ENCODE assay signal across 25 mouse cellular contexts in the genomic region with DNA sequence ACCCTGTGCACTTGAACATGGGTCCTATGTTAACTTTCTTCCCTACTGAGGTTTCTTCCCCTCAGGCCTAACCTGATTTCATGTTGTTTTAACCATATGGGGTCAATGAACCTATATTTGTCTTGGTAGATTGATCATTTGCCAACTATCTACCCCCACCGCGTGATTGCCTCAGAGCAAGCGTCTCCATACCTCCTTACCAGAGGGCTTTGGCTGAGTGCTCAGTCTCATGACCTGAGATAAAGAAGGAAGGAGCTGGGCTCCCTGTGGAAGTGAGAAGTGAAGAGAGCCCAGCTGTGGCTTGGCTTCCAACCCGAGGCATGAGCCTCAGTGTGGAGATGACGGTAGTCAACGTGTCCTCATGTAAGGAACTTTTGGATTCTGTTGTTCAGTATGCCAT.
A peak's percentile ranks its signal among the peaks of the same experiment; 100 is the strongest.
DNase-seq lines count a peak whose midpoint lies in the region; ATAC-seq and TF ChIP-seq lines count a peak whose summit lies in the region.
"Had no signal": no experiment of that assay in that cellular context is flagged by ENCODE, and none has a peak within 500 bp of the region (broad histone marks: within the 10 kb centered on the region; RNA-seq: fewer than 3 reads in every experiment).

No protein-coding gene starts in this region.

- no peak overlapping the region for H3K4me2 ChIP-seq in intestine, embryonic 16.5 days (ENCODE audit: low read depth, low read length)
- no peak overlapping the region for H3K4me2 ChIP-seq in intestine, embryonic 15.5 days (replicated peaks)
- H3K4me2 ChIP-seq: embryonic facial prominence, embryonic 13.5 days; limb, embryonic 15.5 days; liver, embryonic 15.5 days; neural tube, embryonic 13.5 days had no signal

- no peaks in the 10 kb centered on the region for H3K79me2 ChIP-seq in heart, adult 2 months (replicated peaks; ENCODE audit: control insufficient read depth, insufficient read depth, low read length)

- no peaks in the 10 kb centered on the region for H3K27me3 ChIP-seq in heart, adult 2 months (ENCODE audit: control insufficient read depth, insufficient read depth, low read length)
- no peaks in the 10 kb centered on the region for H3K27me3 ChIP-seq in intestine, embryonic 16.5 days (replicated peaks; ENCODE audit: control insufficient read depth, insufficient read depth, low read length)
- H3K27me3 ChIP-seq in intestine, embryonic 15.5 days (replicated peaks) = no peaks in the 10 kb centered on the region
- H3K27me3 ChIP-seq in thymus, adult 2 months (ENCODE audit: control insufficient read depth, insufficient read depth, low read length) = no peaks in the 10 kb centered on the region
- H3K27me3 ChIP-seq: CH12.LX; embryonic facial prominence, embryonic 13.5 days; limb, embryonic 15.5 days; liver, embryonic 15.5 days; neural tube, embryonic 13.5 days had no signal

- no peak for TF ChIP-seq CTCF in heart, adult 2 months (IDR thresholded peaks at IDR 0.05)
- TF ChIP-seq CTCF in thymus, adult 2 months (IDR thresholded peaks at IDR 0.05; ENCODE audit: borderline replicate concordance, control insufficient read depth, extremely low read depth, insufficient read depth, low read length, poor library complexity) = no peak

- no peaks in the 10 kb centered on the region for H3K9me3 ChIP-seq in intestine, embryonic 16.5 days (ENCODE audit: control insufficient read depth, low read length)
- no peaks in the 10 kb centered on the region for H3K9me3 ChIP-seq in intestine, embryonic 15.5 days
- H3K9me3 ChIP-seq: embryonic facial prominence, embryonic 13.5 days; limb, embryonic 15.5 days; liver, embryonic 15.5 days; midbrain, embryonic 10.5 days; neural tube, embryonic 13.5 days had no signal

- no peak overlapping the region for H3K4me3 ChIP-seq in heart, adult 2 months
- no peak overlapping the region for H3K4me3 ChIP-seq in intestine, embryonic 16.5 days (ENCODE audit: low read length)
- no peak overlapping the region for H3K4me3 ChIP-seq in intestine, embryonic 15.5 days (replicated peaks)
- H3K4me3 ChIP-seq in thymus, adult 2 months (ENCODE audit: control insufficient read depth, insufficient read depth, low read length) = no peak overlapping the region
- H3K4me3 ChIP-seq: embryonic facial prominence, embryonic 13.5 days; erythroblast, embryonic 14.5 days; gastrocnemius, adult 2 months; limb, embryonic 15.5 days; liver, embryonic 15.5 days; midbrain, embryonic 10.5 days; myocyte; neural tube, embryonic 13.5 days had no signal

- peak; percentile 74 for DNase-seq in heart, adult 11 months
- DNase-seq in heart, adult 2 months = no peak
- peak; percentile 31 for DNase-seq in lung, postnatal 36 days
- DNase-seq in lung, postnatal 14 days = no peak
- DNase-seq in thymus, adult 2 months = no peak
- DNase-seq: adrenal gland, adult 8-10 months; B cell, adult 2 months; gastrocnemius, adult 2 months; kidney, postnatal 10 days; retina, postnatal 1 day; right cerebral cortex, postnatal 25 days; spleen, adult 18-20 months had no signal

- intact Hi-C loops in heart, adult 2 months (cut with DNase I) = no loop called here

- no peak for TF ChIP-seq EP300 in heart, adult 2 months (IDR thresholded peaks at IDR 0.05; ENCODE audit: insufficient read depth, low read depth, low read length)

- no peaks in the 10 kb centered on the region for H3K36me3 ChIP-seq in heart, adult 2 months (ENCODE audit: control insufficient read depth, insufficient read depth, low read length)
- no peaks in the 10 kb centered on the region for H3K36me3 ChIP-seq in intestine, embryonic 16.5 days (ENCODE audit: control insufficient read depth, insufficient read depth, low read length)
- H3K36me3 ChIP-seq in intestine, embryonic 15.5 days = no peaks in the 10 kb centered on the region
- no peaks in the 10 kb centered on the region for H3K36me3 ChIP-seq in thymus, adult 2 months (ENCODE audit: control insufficient read depth, insufficient read depth, low read length)
- H3K36me3 ChIP-seq: embryonic facial prominence, embryonic 13.5 days; G1E; limb, embryonic 15.5 days; liver, embryonic 15.5 days; midbrain, embryonic 10.5 days; neural tube, embryonic 13.5 days had no signal

- no peak for TF ChIP-seq POLR2A in heart, adult 2 months (IDR thresholded peaks at IDR 0.05; ENCODE audit: insufficient read depth, low read depth, low read length)
- TF ChIP-seq POLR2A in thymus, adult 2 months (IDR thresholded peaks at IDR 0.05; ENCODE audit: control insufficient read depth, extremely low read depth, insufficient read depth, low read length, poor library complexity) = no peak

- no peaks in the 10 kb centered on the region; the same call in 1 of the 2 replicates for H3K4me1 ChIP-seq in heart, adult 2 months (ENCODE audit: control insufficient read depth, insufficient read depth, low read length)
- no peaks in the 10 kb centered on the region; the same call in none of the 2 replicates for H3K4me1 ChIP-seq in intestine, embryonic 16.5 days (ENCODE audit: control insufficient read depth, insufficient read depth, low read length)
- peaks cover 5% of the 10 kb centered on the region; the same call in 1 of the 2 replicates for H3K4me1 ChIP-seq in intestine, embryonic 15.5 days (replicated peaks)
- no peaks in the 10 kb centered on the region; the same call in 1 of the 2 replicates for H3K4me1 ChIP-seq in thymus, adult 2 months (replicated peaks; ENCODE audit: control insufficient read depth, insufficient read depth, low read length)
- H3K4me1 ChIP-seq: liver, embryonic 15.5 days had no signal

- no peak overlapping the region; the same call in 1 of the 2 replicates for H3K27ac ChIP-seq in heart, adult 2 months
- no peak overlapping the region for H3K27ac ChIP-seq in intestine, embryonic 16.5 days (ENCODE audit: low read length)
- no peak overlapping the region for H3K27ac ChIP-seq in intestine, embryonic 15.5 days
- no peak overlapping the region for H3K27ac ChIP-seq in thymus, adult 2 months (ENCODE audit: control insufficient read depth, insufficient read depth, low read length)
- H3K27ac ChIP-seq: embryonic facial prominence, embryonic 13.5 days; gastrocnemius, adult 2 months; limb, embryonic 15.5 days; liver, embryonic 15.5 days; midbrain, embryonic 10.5 days; neural tube, embryonic 13.5 days had no signal

- ATAC-seq in intestine, embryonic 16.5 days = peak; percentile 52; the same call in 1 of the 2 replicates
- no peak for ATAC-seq in intestine, embryonic 15.5 days
- ATAC-seq: activated CD4-positive, CD25-positive, alpha-beta regulatory T cell, adult 4 months; midbrain, embryonic 16.5 days had no signal

- no peak overlapping the region for H3K9ac ChIP-seq in heart, adult 2 months (ENCODE audit: low read depth, low read length)
- H3K9ac ChIP-seq in intestine, embryonic 16.5 days (ENCODE audit: low read depth, low read length) = no peak overlapping the region
- no peak overlapping the region for H3K9ac ChIP-seq in intestine, embryonic 15.5 days
- H3K9ac ChIP-seq: embryonic facial prominence, embryonic 13.5 days; limb, embryonic 15.5 days; liver, embryonic 15.5 days; neural tube, embryonic 13.5 days had no signal

- 59% methylated on average over 6 of the region's 6 CpGs for WGBS in heart, adult 2 months
- WGBS in intestine, embryonic 16.5 days = 87% methylated on average over 6 of the region's 6 CpGs
- 89% methylated on average over 6 of the region's 6 CpGs for WGBS in intestine, embryonic 15.5 days
- 99% methylated on average over 6 of the region's 6 CpGs for WGBS in thymus, adult 2 months

Comparison
In these comparisons a context has a peak if more than half of its experiments do, and no peak if none do; other contexts are left out.
1. DNase-seq: peak in heart, adult 11 months (single experiment) and lung, postnatal 36 days (single experiment); none in heart, adult 2 months (0 of 2), lung, postnatal 14 days (single experiment) and thymus, adult 2 months (single experiment).